Mouse (Mus musculus): ENCODE results near the gene Cisd1.
"Not testable (repeated sequence)": the region's sequence is repeated elsewhere in the genome, so short reads cannot be mapped to it uniquely, and the experiment has no call there.

Gene Cisd1

GRCm38 (mm10) chr10:71344579-71345143 is at the start of gene Cisd1:
Gene Cisd1 (minus strand): TSS chr10:71344954.
- DNase-seq, result peak; percentile 97

- DNase-seq, result no peak
Measured at GRCm38 (mm10) chr10:71389311-71389710, 44.6 kb upstream of the Cisd1 start.

GRCm38 (mm10) chr10:71384159-71385044 is 39.6 kb upstream of the Cisd1 start:
- DNase-seq, result no peak

- DNase-seq, result not testable (repeated sequence)
Measured at GRCm38 (mm10) chr10:71383552-71383924, 38.8 kb upstream of the Cisd1 start.

GRCm38 (mm10) chr10:71382858-71383551 is 38.3 kb upstream of the Cisd1 start:
- DNase-seq, result no peak

- DNase-seq, result no peak
Measured at GRCm38 (mm10) chr10:71382109-71382508, 37.4 kb upstream of the Cisd1 start.

- DNase-seq, result no peak
Measured at GRCm38 (mm10) chr10:71381471-71382033, 36.8 kb upstream of the Cisd1 start.

GRCm38 (mm10) chr10:71380406-71380805 is 35.7 kb upstream of the Cisd1 start:
- no peak for DNase-seq

GRCm38 (mm10) chr10:71376014-71376413 is 31.3 kb upstream of the Cisd1 start:
- DNase-seq, result no peak

- no peak for DNase-seq
Measured at GRCm38 (mm10) chr10:71373706-71374105, 29.0 kb upstream of the Cisd1 start.

- DNase-seq, result no peak
Measured at GRCm38 (mm10) chr10:71371881-71372280, 27.1 kb upstream of the Cisd1 start.

GRCm38 (mm10) chr10:71369466-71369865 is 24.7 kb upstream of the Cisd1 start:
- no peak for DNase-seq

GRCm38 (mm10) chr10:71368128-71368940 is 23.6 kb upstream of the Cisd1 start:
- no peak for DNase-seq

GRCm38 (mm10) chr10:71363858-71364257 is 19.1 kb upstream of the Cisd1 start:
- DNase-seq, result no peak

- DNase-seq, result no peak
Measured at GRCm38 (mm10) chr10:71363440-71363839, 18.7 kb upstream of the Cisd1 start.

- peak; percentile 35 for DNase-seq
Measured at GRCm38 (mm10) chr10:71361836-71362562, 17.2 kb upstream of the Cisd1 start.

- DNase-seq, result peak; percentile 51
Measured at GRCm38 (mm10) chr10:71361044-71361443, 16.3 kb upstream of the Cisd1 start.

- no peak for DNase-seq
Measured at GRCm38 (mm10) chr10:71354947-71355346, 10.2 kb upstream of the Cisd1 start.

- DNase-seq, result no peak
Measured at GRCm38 (mm10) chr10:71353850-71354249, 9.1 kb upstream of the Cisd1 start.

GRCm38 (mm10) chr10:71351301-71351700 is 6.5 kb upstream of the Cisd1 start:
- no peak for DNase-seq

GRCm38 (mm10) chr10:71349290-71349689 is 4.5 kb upstream of the Cisd1 start:
- no peak for DNase-seq
